In genomic region chr11:20594229-20595201, GRCm38 (mm10) we compare ENCODE assay signal across 13 mouse cellular contexts. TPM values are rescaled to one million over a fixed set of nuclear protein-coding genes. Genes with fewer than 3 reads are reported as not detected.
A peak's percentile ranks its signal among the peaks of the same experiment; 100 is the strongest.
DNase-seq lines count a peak whose midpoint lies in the region; ATAC-seq and TF ChIP-seq lines count a peak whose summit lies in the region.
"Had no signal": no experiment of that assay in that cellular context is flagged by ENCODE, and none has a peak within 500 bp of the region (broad histone marks: within the 10 kb centered on the region; RNA-seq: fewer than 3 reads in every experiment).

No protein-coding gene starts in this region.

- 33% methylated on average over 22 of the region's 22 CpGs for WGBS in heart, postnatal 0 days
- WGBS in lung, embryonic 14.5 days, result 54% methylated on average over 22 of the region's 22 CpGs
- WGBS in forebrain, embryonic 12.5 days, result 81% methylated on average over 22 of the region's 22 CpGs

- 0 out of 2 replicates have a peak overlapping the region, but pooled peaks have one; percentile 5 for H3K4me3 ChIP-seq in heart, postnatal 0 days (ENCODE audit: low read depth, low read length)
- H3K4me3 ChIP-seq in lung, embryonic 14.5 days (ENCODE audit: low read depth, low read length), result no peak overlapping the region
- no peak overlapping the region for H3K4me3 ChIP-seq in forebrain, embryonic 12.5 days (replicated peaks)
- H3K4me3 ChIP-seq: liver, embryonic 15.5 days had no signal

- no peaks in the 10 kb centered on the region for H3K9me3 ChIP-seq in heart, postnatal 0 days (replicated peaks; ENCODE audit: control insufficient read depth, low read length)
- H3K9me3 ChIP-seq in lung, embryonic 14.5 days (ENCODE audit: low read depth, low read length), result no peaks in the 10 kb centered on the region
- H3K9me3 ChIP-seq in forebrain, embryonic 12.5 days, result no peaks in the 10 kb centered on the region
- H3K9me3 ChIP-seq: liver, embryonic 15.5 days had no signal

- no peak for TF ChIP-seq EP300 in heart, postnatal 0 days (IDR thresholded peaks at IDR 0.05; ENCODE audit: low read depth)

- no peak for TF ChIP-seq CTCF in Patski (IDR thresholded peaks at IDR 0.05)
- TF ChIP-seq CTCF in heart, postnatal 0 days (IDR thresholded peaks at IDR 0.05; ENCODE audit: low read depth), result no peak
- no peak for TF ChIP-seq CTCF in lung, embryonic 14.5 days (IDR thresholded peaks at IDR 0.05; ENCODE audit: low read depth)

- CTCF ChIA-PET in Patski (lab: Charles Lee), result no interaction called here

- H3K4me2 ChIP-seq in heart, postnatal 0 days (ENCODE audit: low read depth, low read length), result peak overlapping the region; percentile 44
- 0 out of 2 replicates have a peak overlapping the region, but pooled peaks have one; percentile 13 for H3K4me2 ChIP-seq in lung, embryonic 14.5 days
- no peak overlapping the region for H3K4me2 ChIP-seq in forebrain, embryonic 12.5 days
- H3K4me2 ChIP-seq: liver, embryonic 15.5 days had no signal

- no peak overlapping the region; the same call in 1 of the 2 replicates for H3K9ac ChIP-seq in heart, postnatal 0 days (replicated peaks; ENCODE audit: low read depth, low read length)
- no peak overlapping the region for H3K9ac ChIP-seq in lung, embryonic 14.5 days
- H3K9ac ChIP-seq in forebrain, embryonic 12.5 days, result no peak overlapping the region
- H3K9ac ChIP-seq: liver, embryonic 15.5 days had no signal

- H3K27ac ChIP-seq in heart, postnatal 0 days (ENCODE audit: low read depth), result peak overlapping the region; percentile 79
- peak overlapping the region; percentile 25; the same call in 1 of the 2 replicates for H3K27ac ChIP-seq in lung, embryonic 14.5 days (ENCODE audit: low read depth)
- H3K27ac ChIP-seq in forebrain, embryonic 12.5 days, result no peak overlapping the region
- H3K27ac ChIP-seq: liver, embryonic 15.5 days had no signal

- H3K36me3 ChIP-seq in heart, postnatal 0 days (replicated peaks; ENCODE audit: control insufficient read depth, insufficient read depth, low read length), result no peaks in the 10 kb centered on the region
- no peaks in the 10 kb centered on the region for H3K36me3 ChIP-seq in lung, embryonic 14.5 days (ENCODE audit: insufficient read depth)
- H3K36me3 ChIP-seq in forebrain, embryonic 12.5 days (replicated peaks), result no peaks in the 10 kb centered on the region
- H3K36me3 ChIP-seq: liver, embryonic 15.5 days had no signal

- peaks cover 18% of the 10 kb centered on the region for H3K4me1 ChIP-seq in heart, postnatal 0 days (ENCODE audit: control insufficient read depth, insufficient read depth)
- peaks cover 7% of the 10 kb centered on the region for H3K4me1 ChIP-seq in lung, embryonic 14.5 days (ENCODE audit: insufficient read depth)
- H3K4me1 ChIP-seq in forebrain, embryonic 12.5 days, result no peaks in the 10 kb centered on the region; the same call in 1 of the 2 replicates
- H3K4me1 ChIP-seq: liver, embryonic 15.5 days had no signal

- ATAC-seq in frontal cortex, adult (ENCODE audit: low TSS enrichment), result 0 out of 2 replicates have a peak, but pooled peaks have one; percentile 34
- peak; percentile 73 for ATAC-seq in Patski
- peak; percentile 81 for ATAC-seq in heart, postnatal 0 days (ENCODE audit: insufficient read depth, low read depth)
- peak; percentile 60; the same call in 1 of the 2 replicates for ATAC-seq in lung, embryonic 14.5 days (ENCODE audit: insufficient read depth)
- ATAC-seq in forebrain, embryonic 12.5 days (ENCODE audit: low FRiP score), result no peak
- ATAC-seq: hindbrain, embryonic 16.5 days had no signal

- in situ Hi-C loops in Patski (cut with MboI; ENCODE audit: low pct_unique_long_range_greater_than_20kb), result no loop called here

- POLR2A ChIA-PET in Patski (lab: Charles Lee), result no interaction called here

- H3K27me3 ChIP-seq in Patski, result no peaks in the 10 kb centered on the region
- H3K27me3 ChIP-seq in heart, postnatal 0 days (ENCODE audit: control insufficient read depth, insufficient read depth, low read length), result no peaks in the 10 kb centered on the region
- H3K27me3 ChIP-seq in lung, embryonic 14.5 days (ENCODE audit: insufficient read depth, low read length), result no peaks in the 10 kb centered on the region
- no peaks in the 10 kb centered on the region for H3K27me3 ChIP-seq in forebrain, embryonic 12.5 days
- H3K27me3 ChIP-seq: liver, embryonic 15.5 days had no signal

- DNase-seq in frontal cortex, postnatal 25 days (ENCODE audit: low spot score in 2 of 2), result no peak
- DNase-seq in Patski (ENCODE audit: low read depth, low spot score), result no peak
- DNase-seq in heart, postnatal 0 days (ENCODE audit: low spot score), result peak; percentile 61
- peak; percentile 58 for DNase-seq in lung, embryonic 14.5 days
- DNase-seq in spleen, postnatal 14 days (ENCODE audit: low spot score in 2 of 2), result no peak
- DNase-seq in urinary bladder, postnatal 14 days (ENCODE audit: low spot score), result no peak
- DNase-seq: adrenal gland, postnatal 25 days; embryo, embryonic 11 days; thymus, adult 2 months had no signal

RNA-seq across cellular contexts. Expression of gene Sertad2, which starts 51.5 kb away (rescaled TPM):
- 25.6 TPM for polyA plus RNA-seq in Patski (2021)
- 27.5 and 33.3 TPM in 2 replicates for total RNA-seq in heart, postnatal 0 days (2014; rRNA removed; ENCODE audit: low replicate concordance)
- polyA plus RNA-seq in heart, postnatal 0 days (2015; fragmentation: Nextera tagmentation; extraction: Ambion mirVana), result 33.5 and 33.8 TPM in 2 replicates
- 44.0 and 45.8 TPM in 2 replicates for polyA plus RNA-seq in lung, embryonic 14.5 days (2014; fragmentation: Nextera tagmentation; extraction: Ambion mirVana)
- polyA plus RNA-seq in forebrain, embryonic 12.5 days (2016; fragmentation: Nextera tagmentation; extraction: Ambion mirVana), result 33.5 and 37.5 TPM in 2 replicates

Comparison
In these comparisons a context has a peak if more than half of its experiments do, and no peak if none do; other contexts are left out.
1. DNase-seq: peak in heart, postnatal 0 days (single experiment) and lung, embryonic 14.5 days (single experiment); none in frontal cortex, postnatal 25 days (0 of 2), Patski (single experiment), spleen, postnatal 14 days (0 of 2) and urinary bladder, postnatal 14 days (single experiment).